Comparison of ENCODE assay signal across 9 mouse cellular contexts in genomic region chr11:35451636-35452035, GRCm38 (mm10).
A peak's percentile ranks its signal among the peaks of the same experiment; 100 is the strongest.
DNase-seq lines count a peak whose midpoint lies in the region; ATAC-seq and TF ChIP-seq lines count a peak whose summit lies in the region.
"Had no signal": no experiment of that assay in that cellular context is flagged by ENCODE, and none has a peak within 500 bp of the region (broad histone marks: within the 10 kb centered on the region; RNA-seq: fewer than 3 reads in every experiment).

No protein-coding gene starts in this region.

- intact Hi-C loops in heart, postnatal 14 days (cut with DNase I), result loop anchor here (2.0 to 5.0 kb wide), 5 partner anchors 216 to 609 kb away; no protein-coding TSS in a partner anchor

- no peak overlapping the region for H3K4me3 ChIP-seq in bone marrow macrophage, adult 2 months (ENCODE audit: insufficient read depth, low read length)

- no peak for TF ChIP-seq POLR2A in bone marrow macrophage, adult 2 months (IDR thresholded peaks at IDR 0.05; ENCODE audit: borderline replicate concordance, low read depth, low read length)

- H3K27ac ChIP-seq in bone marrow macrophage, adult 2 months (ENCODE audit: insufficient read depth, low read depth, low read length), result no peak overlapping the region
- H3K27ac ChIP-seq: macrophage had no signal

- no peaks in the 10 kb centered on the region for H3K4me1 ChIP-seq in bone marrow macrophage, adult 2 months (ENCODE audit: control insufficient read depth, insufficient read depth, low read length)

- TF ChIP-seq CTCF in bone marrow macrophage, adult 2 months (IDR thresholded peaks at IDR 0.05; ENCODE audit: low read depth, low read length), result peak; percentile 79

- DNase-seq in MN1 (ENCODE audit: low spot score), result peak; percentile 89
- DNase-seq in fibroblast of lung, adult 2 months (ENCODE audit: low read depth), result peak; percentile 15
- peak; percentile 72 to 81 for DNase-seq in heart, postnatal 14 days
- peak; percentile 63 to 78 for DNase-seq in layer of hippocampus, postnatal 36 days
- DNase-seq in spleen, adult 12 weeks (ENCODE audit: low spot score), result peak; percentile 26

- ATAC-seq in megakaryocyte-erythroid progenitor cell, adult 5-6 weeks (replicated peaks; ENCODE audit: low FRiP score, low TSS enrichment, poor library complexity, severe bottlenecking), result peak; percentile 95
- no peak for ATAC-seq in monocyte, adult 5-6 weeks (replicated peaks; ENCODE audit: insufficient number of reproducible peaks, low FRiP score, low TSS enrichment, poor library complexity, severe bottlenecking)

Comparison
In these comparisons a context has a peak if more than half of its experiments do, and no peak if none do; other contexts are left out.
1. DNase-seq: peak in every context shown above with its lines; median percentile 89 in MN1; 76 in heart, postnatal 14 days; 70 in layer of hippocampus, postnatal 36 days; 26 in spleen, adult 12 weeks; 15 in fibroblast of lung, adult 2 months.